Mouse (Mus musculus) CH12.LX (cell line): Measurements from ENCODE around the gene Lsp1. TPM values are rescaled to one million over a fixed set of nuclear protein-coding genes. Genes with fewer than 3 reads are reported as not detected.

Experiments used
- DNase-seq: peaks from one replicate; pipeline ENCODE4 v3.0.0-alpha.2; 2013; ENCODE audit errors: extremely low read depth
- H3K27ac ChIP-seq: 2 replicates; pipeline ENCODE4 v1.5.1; 2012; ENCODE audit warnings: low read depth, mild to moderate bottlenecking, control low read depth, moderate library complexity; ENCODE audit not compliant: insufficient read depth
- H3K27me3 ChIP-seq: replicated peaks from 2 replicates; pipeline ENCODE3; 2012; ENCODE audit warnings: inconsistent platforms
- H3K36me3 ChIP-seq, 2 experiments: replicated peaks in 1 of 2; 2 replicates each; pipeline versions ENCODE3 to v1.6.1; 2012; ENCODE audit warnings: inconsistent platforms in 1 of 2, low read length in 1 of 2, mild to moderate bottlenecking in 1 of 2, mixed read lengths in 1 of 2, moderate library complexity in 1 of 2; ENCODE audit not compliant: control insufficient read depth in 1 of 2, insufficient read depth in 1 of 2
- H3K4me1 ChIP-seq, 2 experiments: 2 replicates each; pipeline ENCODE4 v1.6.1; 2012; ENCODE audit warnings: inconsistent platforms in 1 of 2, moderate library complexity in 1 of 2; ENCODE audit not compliant: insufficient read depth in 2 of 2, control insufficient read depth in 1 of 2
- H3K4me2 ChIP-seq: 2 replicates; pipeline ENCODE4 v1.6.1; 2012; ENCODE audit warnings: low read depth, mild to moderate bottlenecking, control low read depth; ENCODE audit not compliant: poor library complexity, insufficient read depth, severe bottlenecking
- H3K4me3 ChIP-seq, 3 experiments: fragments of 150-350 bp in 1 of 3; sonication (generic) in 1 of 3; replicated peaks in 1 of 3; 2 replicates each; pipeline versions ENCODE3 to v1.5.1; 2011 to 2012; ENCODE audit warnings: low read depth in 2 of 3, low read length in 2 of 3, mild to moderate bottlenecking in 2 of 3, moderate library complexity in 2 of 3, control low read depth in 1 of 3, improper control_type of control experiment in 1 of 3, inconsistent platforms in 1 of 3, mixed read lengths in 1 of 3; ENCODE audit not compliant: poor library complexity in 1 of 3
- H3K79me2 ChIP-seq: replicated peaks from 2 replicates; pipeline ENCODE4 v1.6.1; 2012; ENCODE audit warnings: mild to moderate bottlenecking, moderate library complexity; ENCODE audit not compliant: control insufficient read depth, poor library complexity, insufficient read depth, severe bottlenecking; ENCODE audit errors: extremely low read depth
- H3K9ac ChIP-seq: 2 replicates; pipeline ENCODE4 v1.6.1; 2012; ENCODE audit warnings: low read depth, mild to moderate bottlenecking, control low read depth, moderate library complexity; ENCODE audit not compliant: insufficient read depth
- H3K9me3 ChIP-seq: replicated peaks from 2 replicates; pipeline ENCODE3; 2012; ENCODE audit warnings: low read length, inconsistent platforms, mixed read lengths
- BHLHE40 ChIP-seq: IDR thresholded peaks from 2 replicates; pipeline ENCODE4 v1.6.1; 2011; ENCODE audit warnings: mild to moderate bottlenecking, low read depth, low read length, improper control_type of control experiment
- CHD1 ChIP-seq: IDR thresholded peaks from 2 replicates; pipeline ENCODE4 v1.6.1; 2012; ENCODE audit warnings: low read depth, low read length, improper control_type of control experiment, inconsistent platforms
- CHD2 ChIP-seq: IDR thresholded peaks from 2 replicates; pipeline ENCODE4 v1.6.1; 2011; ENCODE audit warnings: low read length, improper control_type of control experiment
- CTCF ChIP-seq, 2 experiments: IDR thresholded peaks in 1 of 2; conservative IDR thresholded peaks in 1 of 2; 2 replicates each; pipeline ENCODE4 v1.5.1; 2011 to 2012; ENCODE audit warnings: low read depth in 2 of 2, low read length in 2 of 2, improper control_type of control experiment in 1 of 2, inconsistent platforms in 1 of 2, mild to moderate bottlenecking in 1 of 2, moderate library complexity in 1 of 2
- EP300 ChIP-seq: IDR thresholded peaks from 2 replicates; pipeline ENCODE4 v1.6.1; 2011; ENCODE audit warnings: low read length, improper control_type of control experiment
- ETS1 ChIP-seq: conservative IDR thresholded peaks from 2 replicates; pipeline ENCODE4 v1.6.1; 2012; ENCODE audit warnings: low read depth, mild to moderate bottlenecking, inconsistent platforms, low read length, improper control_type of control experiment, moderate library complexity
- GABPA ChIP-seq: IDR thresholded peaks from 2 replicates; pipeline ENCODE4 v1.6.1; 2012; ENCODE audit warnings: low read depth, low read length, improper control_type of control experiment, inconsistent platforms; ENCODE audit not compliant: insufficient replicate concordance
- HCFC1 ChIP-seq: IDR thresholded peaks from 2 replicates; pipeline ENCODE4 v1.6.1; 2012; ENCODE audit warnings: low read depth, mild to moderate bottlenecking, inconsistent platforms, low read length, improper control_type of control experiment
- JUN ChIP-seq: IDR thresholded peaks from 2 replicates; pipeline ENCODE4 v1.6.1; 2011; ENCODE audit warnings: low read depth, mild to moderate bottlenecking, low read length, improper control_type of control experiment, moderate library complexity; ENCODE audit not compliant: insufficient read depth
- MAFK ChIP-seq: IDR thresholded peaks from 2 replicates; pipeline ENCODE4 v1.6.1; 2011; ENCODE audit warnings: low read length, improper control_type of control experiment; ENCODE audit not compliant: insufficient replicate concordance
- MAX ChIP-seq: IDR thresholded peaks from 2 replicates; pipeline ENCODE4 v1.6.1; 2011; ENCODE audit warnings: low read length, improper control_type of control experiment
- MXI1 ChIP-seq: IDR thresholded peaks from 2 replicates; pipeline ENCODE4 v1.6.1; 2011; ENCODE audit warnings: mild to moderate bottlenecking, low read depth, low read length, improper control_type of control experiment
- MYC ChIP-seq: IDR thresholded peaks from 2 replicates; pipeline ENCODE4 v1.6.1; 2011; ENCODE audit warnings: low read depth, mild to moderate bottlenecking, improper control_type of control experiment, low read length
- NELFE ChIP-seq: IDR thresholded peaks from 2 replicates; pipeline ENCODE4 v1.6.1; 2011; ENCODE audit warnings: low read depth, low read length, improper control_type of control experiment
- NRF1 ChIP-seq: IDR thresholded peaks from 2 replicates; pipeline ENCODE4 v1.6.1; 2014; ENCODE audit warnings: low read depth, mild to moderate bottlenecking, inconsistent platforms, low read length, improper control_type of control experiment, moderate library complexity
- PAX5 ChIP-seq: IDR thresholded peaks from 2 replicates; pipeline ENCODE4 v1.6.1; 2012; ENCODE audit warnings: low read length, inconsistent platforms, mixed read lengths
- POLR2A ChIP-seq: IDR thresholded peaks from 2 replicates; pipeline ENCODE4 v1.6.1; 2011; ENCODE audit warnings: low read depth, mild to moderate bottlenecking, improper control_type of control experiment, low read length
- POLR2AphosphoS2 ChIP-seq: IDR thresholded peaks from 2 replicates; pipeline ENCODE4 v1.6.1; 2011; ENCODE audit warnings: low read depth, low read length, improper control_type of control experiment
- RAD21 ChIP-seq: IDR thresholded peaks from 2 replicates; pipeline ENCODE4 v1.6.1; 2011; ENCODE audit warnings: low read depth, mild to moderate bottlenecking, low read length, improper control_type of control experiment, moderate library complexity
- RCOR1 ChIP-seq: conservative IDR thresholded peaks from 2 replicates; pipeline ENCODE4 v1.6.1; 2012; ENCODE audit warnings: low read depth, mild to moderate bottlenecking, inconsistent platforms, low read length, improper control_type of control experiment
- SIN3A ChIP-seq: IDR thresholded peaks from 2 replicates; pipeline ENCODE4 v1.6.1; 2012; ENCODE audit warnings: low read length, improper control_type of control experiment, inconsistent platforms
- SMC3 ChIP-seq: IDR thresholded peaks from 2 replicates; pipeline ENCODE4 v1.6.1; 2011; ENCODE audit warnings: low read depth, low read length, improper control_type of control experiment
- TBP ChIP-seq: conservative IDR thresholded peaks from 2 replicates; pipeline ENCODE4 v1.6.1; 2011; ENCODE audit warnings: low read depth, low read length, improper control_type of control experiment
- UBTF ChIP-seq: IDR thresholded peaks from 2 replicates; pipeline ENCODE4 v1.6.1; 2012; ENCODE audit warnings: low read depth, mild to moderate bottlenecking, inconsistent platforms, low read length, improper control_type of control experiment, moderate library complexity
- USF2 ChIP-seq: conservative IDR thresholded peaks from 2 replicates; pipeline ENCODE4 v1.6.1; 2011; ENCODE audit warnings: low read depth, low read length, improper control_type of control experiment
- ZC3H11A ChIP-seq: IDR thresholded peaks from 2 replicates; pipeline ENCODE4 v1.6.1; 2012; ENCODE audit warnings: low read depth, mild to moderate bottlenecking, inconsistent platforms, low read length, improper control_type of control experiment
- ZKSCAN1 ChIP-seq: IDR thresholded peaks from 2 replicates; pipeline ENCODE4 v1.6.1; 2012; ENCODE audit warnings: low read depth, inconsistent platforms, low read length, improper control_type of control experiment, borderline replicate concordance
- ZMIZ1 ChIP-seq: IDR thresholded peaks from 2 replicates; pipeline ENCODE4 v1.6.1; 2012; ENCODE audit warnings: low read depth, mild to moderate bottlenecking, inconsistent platforms, low read length, improper control_type of control experiment
- dilution Hi-C: fragments of 300-500 bp; cut with MboI; formaldehyde crosslinking; loops from 2 replicates; pipeline ENCODE4 v1.14.3; 2020; ENCODE audit warnings: low sequenced_read_pairs; ENCODE audit not compliant: extremely low pct_unique_long_range_greater_than_20kb, extremely low pct_ligation_motif_present
- in situ Hi-C: fragments of 300-500 bp; cut with MboI; formaldehyde crosslinking; loops from 3 replicates; pipeline ENCODE4 v1.14.3; 2019; ENCODE audit warnings: low sequenced_read_pairs, low pct_ligation_motif_present, low pct_unique_long_range_greater_than_20kb, mixed read lengths
- polyA plus RNA-seq: library from polyadenylated mRNA; unstranded; fragments of >175 nt; gene quantifications from 2 replicates; pipeline ENCODE4 v1.2.1, GENCODE M21; 2012; ENCODE audit warnings: low read depth; ENCODE audit not compliant: insufficient read length
- total RNA-seq, 2 experiments: library from RNA; depleted of rRNA; stranded (reverse); fragments of 300-350 nt in 1 of 2; fragments of >200 nt in 1 of 2; gene quantifications; 2 replicates each; pipeline ENCODE4 v1.2.3; 2012 to 2014

Gene Lsp1
- total and polyA plus RNA-seq, 3 experiments = 364 to 715 (median 367) TPM

DNA sequence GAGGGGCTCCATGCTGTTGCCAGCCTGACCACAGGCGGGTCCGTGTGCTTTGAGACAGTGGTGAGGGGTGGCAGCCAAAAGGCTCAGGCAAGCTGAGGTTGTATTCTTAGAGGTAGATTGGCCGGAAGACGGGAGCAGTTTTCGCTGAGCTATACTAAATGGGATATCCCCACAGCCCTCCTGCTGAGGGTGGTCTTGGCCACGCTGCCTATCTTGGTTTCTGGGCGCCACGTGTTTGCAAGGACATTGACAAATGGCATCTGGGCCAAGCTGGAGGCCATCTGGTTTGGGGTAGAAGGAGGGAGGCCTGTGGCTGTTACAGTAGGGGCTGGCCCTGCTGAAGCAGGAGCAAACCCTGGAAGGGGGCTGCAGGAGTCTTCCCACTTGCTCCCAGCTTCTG, 32.9 kb downstream of the Lsp1 start:
- Histone ChIP-seq H3K36me3 (peaks cover 74 to 89% of the 10 kb centered on the region in 2 experiments), H3K79me2 (no peaks in the 10 kb centered on the region), H3K4me1 (peaks cover 8 to 45% of the 10 kb centered on the region in 2 experiments), H3K9ac (no peak overlapping the region), H3K4me3 (no peak overlapping the region), H3K27ac (no peak overlapping the region), H3K9me3 (no peaks in the 10 kb centered on the region), H3K4me2 (no peak overlapping the region), H3K27me3 (no peaks in the 10 kb centered on the region)
- no peak for TF ChIP-seq POLR2AphosphoS2
- TF ChIP-seq USF2 = no peak
- TF ChIP-seq POLR2A = no peak
- TF ChIP-seq CHD2 = no peak
- no peak for TF ChIP-seq NRF1
- no peak for TF ChIP-seq ZKSCAN1
- no peak for TF ChIP-seq MAFK
- no peak for TF ChIP-seq RAD21
- no peak for TF ChIP-seq SIN3A
- TF ChIP-seq HCFC1 = no peak
- no peak for TF ChIP-seq JUN
- no peak for TF ChIP-seq CTCF (conservative IDR thresholded peaks at IDR 0.05 in 1 of 2, IDR thresholded peaks at IDR 0.05 in 1 of 2; ENCODE audit: low read depth in 2 of 2, low read length in 2 of 2)
- TF ChIP-seq NELFE = no peak
- no peak for TF ChIP-seq TBP
- in situ Hi-C loops = no loop called here
- dilution Hi-C loops = no loop called here
- no peak for DNase-seq

DNA sequence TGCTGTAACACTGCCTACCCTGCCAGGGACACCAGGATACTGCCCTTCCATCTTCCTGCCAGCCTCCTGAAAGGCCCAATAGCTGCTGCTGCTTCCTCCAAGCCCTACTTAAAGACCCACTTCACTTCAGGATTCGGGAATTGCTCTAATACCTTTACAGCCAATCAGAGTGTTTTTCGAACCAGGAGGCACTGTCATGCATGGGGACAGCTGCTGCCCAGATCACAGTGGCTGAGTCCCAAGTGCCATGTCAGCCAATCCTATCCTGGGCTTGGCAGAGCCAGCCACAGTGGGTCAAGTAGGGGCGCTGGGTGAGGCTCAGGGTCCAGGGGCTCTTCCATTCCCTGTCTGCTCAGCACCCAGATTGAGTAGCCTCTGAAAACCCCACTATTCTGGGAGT, 35.5 kb downstream of the Lsp1 start:
- no peak for TF ChIP-seq MXI1
- TF ChIP-seq BHLHE40 = no peak
- no peak for TF ChIP-seq RCOR1
- no peak for TF ChIP-seq MYC
- TF ChIP-seq MAX = no peak
- TF ChIP-seq RAD21 = no peak
- TF ChIP-seq CHD1 = no peak
- no peak for TF ChIP-seq UBTF
- no peak for TF ChIP-seq PAX5
- TF ChIP-seq CHD2 = no peak
- no peak for TF ChIP-seq GABPA
- TF ChIP-seq ETS1 = no peak
- no peak for TF ChIP-seq TBP
- TF ChIP-seq ZC3H11A = no peak
- no peak for TF ChIP-seq ZMIZ1
- TF ChIP-seq POLR2AphosphoS2 = no peak
- TF ChIP-seq SMC3 = no peak
- no peak for TF ChIP-seq NELFE
- no peak for TF ChIP-seq EP300
- TF ChIP-seq, all 38 proteins: peak for 0
- H3K27ac ChIP-seq = no peak overlapping the region
- no peak overlapping the region for H3K9ac ChIP-seq
- H3K4me3 ChIP-seq = no peak overlapping the region
- no peaks in the 10 kb centered on the region for H3K9me3 ChIP-seq
- no peak for DNase-seq
- H3K4me1 ChIP-seq = peaks cover 14 to 58% of the 10 kb centered on the region in 2 experiments
- no peaks in the 10 kb centered on the region for H3K27me3 ChIP-seq
- in situ Hi-C loops = loop anchor here (5.0 kb wide), 1 partner anchor 54 kb away; the partner anchor contains the start of gene Tnni2
- H3K36me3 ChIP-seq = peaks cover 49 to 63% of the 10 kb centered on the region in 2 experiments
- dilution Hi-C loops = no loop called here
- H3K79me2 ChIP-seq = no peaks in the 10 kb centered on the region
- H3K4me2 ChIP-seq = no peak overlapping the region
